Mouse (Mus musculus) liver, embryonic 16.5 days (tissue): ENCODE results near the gene Gucy2e. TPM values are rescaled to one million over a fixed set of nuclear protein-coding genes. Genes with fewer than 3 reads are reported as not detected.

Source experiments
- ATAC-seq: fragments of 200-750 bp; cut with Nextera tagmentation; 2 replicates; pipeline ENCODE4 v1.8.0; 2017; ENCODE audit warnings: low read depth, mild to moderate bottlenecking, moderate number of reproducible peaks, moderate library complexity
- H3K27ac ChIP-seq: fragments of 300-500 bp; sonication (generic); 2 replicates; pipeline ENCODE4 v1.5.1; 2014; ENCODE audit warnings: mild to moderate bottlenecking, low read length
- H3K27me3 ChIP-seq: fragments of 300-500 bp; sonication (generic); 2 replicates; pipeline ENCODE4 v1.6.1; 2014; ENCODE audit warnings: low read depth, low read length, mixed read lengths; ENCODE audit not compliant: control insufficient read depth, insufficient read depth
- H3K36me3 ChIP-seq: fragments of 300-500 bp; sonication (generic); 2 replicates; pipeline ENCODE4 v1.6.1; 2014; ENCODE audit warnings: mild to moderate bottlenecking; ENCODE audit not compliant: control insufficient read depth, insufficient read depth
- H3K4me1 ChIP-seq: fragments of 300-500 bp; sonication (generic); 2 replicates; pipeline ENCODE4 v1.6.1; 2014; ENCODE audit warnings: low read depth, low read length, mixed read lengths; ENCODE audit not compliant: control insufficient read depth
- H3K4me2 ChIP-seq: fragments of 300-500 bp; sonication (generic); 2 replicates; pipeline ENCODE4 v1.6.1; 2014; ENCODE audit warnings: low read depth, low read length, mixed read lengths
- H3K4me3 ChIP-seq: fragments of 300-500 bp; sonication (generic); 2 replicates; pipeline ENCODE4 v1.5.1; 2014; ENCODE audit warnings: low read depth, mild to moderate bottlenecking, low read length
- H3K9ac ChIP-seq: fragments of 300-500 bp; sonication (generic); 2 replicates; pipeline ENCODE4 v1.6.1; 2014; ENCODE audit warnings: low read depth, low read length
- H3K9me3 ChIP-seq: fragments of 300-500 bp; sonication (generic); replicated peaks from 2 replicates; pipeline ENCODE4 v1.6.1; 2016; ENCODE audit warnings: low read length; ENCODE audit not compliant: control insufficient read depth
- WGBS: fragments of 180-500 bp; shearing (Covaris S2); extraction: QIAGEN DNeasy Blood & Tissue Kit; methylation state at CpG from one replicate; pipeline ENCODE4 v1.1.7; 2014; ENCODE audit not compliant: insufficient replicate concordance; 5-methylcytosine and 5-hydroxymethylcytosine counted together
- polyA plus RNA-seq: library from polyadenylated mRNA; unstranded; fragments of >200 nt; fragmentation: Nextera tagmentation; extraction: Ambion mirVana; gene quantifications from 2 replicates; pipeline ENCODE4 v1.2.1, GENCODE M21; 2015

Gucy2e gene
- polyA plus RNA-seq, 1 experiment from 2014 or later, result not detected

DNA sequence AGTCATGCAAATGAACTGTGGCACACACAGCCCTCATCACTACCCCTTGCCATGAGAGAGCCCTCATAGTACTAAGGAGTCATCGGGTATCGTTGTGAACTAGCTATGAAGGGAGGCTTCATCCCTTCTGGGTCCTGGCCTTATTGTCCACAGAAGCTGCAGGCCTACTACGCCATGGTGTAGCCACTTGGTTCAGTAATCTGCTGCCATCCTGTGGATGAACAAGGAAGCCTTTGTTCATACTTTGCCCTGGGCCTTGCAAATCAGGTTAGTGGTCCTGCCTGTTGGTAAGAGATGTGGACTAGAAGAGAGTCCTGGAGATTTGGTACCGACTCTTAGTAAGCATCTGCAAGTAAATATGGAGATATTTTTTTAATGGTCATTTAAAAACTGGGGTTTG, 6.4 kb downstream of the Gucy2e start:
- H3K27me3 ChIP-seq, result peaks cover 14% of the 10 kb centered on the region
- no peak overlapping the region for H3K4me3 ChIP-seq
- H3K4me2 ChIP-seq, result no peak overlapping the region
- 70% methylated on average over 4 of the region's 4 CpGs for WGBS
- peaks cover 5% of the 10 kb centered on the region for H3K4me1 ChIP-seq
- H3K36me3 ChIP-seq, result no peaks in the 10 kb centered on the region
- no peak overlapping the region for H3K27ac ChIP-seq
- H3K9ac ChIP-seq, result no peak overlapping the region
- no peak for ATAC-seq
- no peaks in the 10 kb centered on the region for H3K9me3 ChIP-seq

DNA sequence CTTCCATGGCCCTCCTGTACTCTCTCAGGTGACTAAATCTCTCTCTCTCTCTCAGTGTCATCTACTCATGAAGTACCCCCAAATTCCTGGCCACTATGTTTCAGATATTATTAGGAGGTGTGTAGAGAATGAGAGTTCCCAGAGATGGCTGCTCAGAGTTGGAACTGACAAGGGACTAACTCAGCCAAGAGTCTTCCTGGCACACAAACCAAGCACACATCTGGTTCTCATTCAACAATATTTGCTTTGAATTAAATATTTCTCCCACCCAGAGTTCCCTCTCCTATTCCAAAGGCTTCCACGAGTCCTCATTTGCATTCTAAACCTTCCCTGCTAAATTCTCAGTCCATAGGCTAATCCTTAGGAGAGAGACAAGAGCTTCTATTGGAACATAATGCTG, 11.1 kb downstream of the Gucy2e start:
- ATAC-seq, result no peak
- Histone ChIP-seq H3K36me3 (no peaks in the 10 kb centered on the region), H3K4me3 (no peak overlapping the region), H3K27ac (no peak overlapping the region), H3K9ac (no peak overlapping the region), H3K4me2 (no peak overlapping the region), H3K9me3 (no peaks in the 10 kb centered on the region), H3K27me3 (peaks cover 3% of the 10 kb centered on the region; the same call in 1 of the 2 replicates), H3K4me1 (no peaks in the 10 kb centered on the region)
- 42% methylated on average over 1 of the region's 1 CpGs for WGBS

DNA sequence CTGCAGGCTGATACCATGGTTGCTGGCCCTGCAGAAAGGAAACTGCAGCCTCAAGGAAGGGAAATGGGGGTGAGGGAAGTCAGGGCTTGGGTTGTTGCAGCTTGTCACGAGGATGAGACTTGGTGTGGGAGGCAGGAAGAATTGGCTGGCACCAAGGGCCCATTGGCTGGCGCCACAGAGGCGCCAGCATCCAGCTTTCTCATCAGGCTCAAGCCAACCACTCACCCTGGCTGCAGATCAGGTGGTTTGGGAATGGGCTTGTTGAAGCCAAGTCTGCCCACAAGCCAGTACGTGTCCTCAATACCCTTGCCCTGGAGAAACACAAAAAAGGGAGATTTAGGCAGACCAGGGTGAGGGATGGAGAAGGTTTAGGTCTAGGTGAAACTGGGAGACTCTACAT, 13.7 kb downstream of the Gucy2e start:
- 64% methylated on average over 4 of the region's 4 CpGs for WGBS
- Histone ChIP-seq H3K27ac (no peak overlapping the region), H3K4me1 (no peaks in the 10 kb centered on the region), H3K27me3 (peaks cover 3% of the 10 kb centered on the region; the same call in 1 of the 2 replicates), H3K9me3 (no peaks in the 10 kb centered on the region), H3K4me3 (no peak overlapping the region), H3K36me3 (no peaks in the 10 kb centered on the region), H3K9ac (no peak overlapping the region), H3K4me2 (no peak overlapping the region)
- ATAC-seq, result no peak

DNA sequence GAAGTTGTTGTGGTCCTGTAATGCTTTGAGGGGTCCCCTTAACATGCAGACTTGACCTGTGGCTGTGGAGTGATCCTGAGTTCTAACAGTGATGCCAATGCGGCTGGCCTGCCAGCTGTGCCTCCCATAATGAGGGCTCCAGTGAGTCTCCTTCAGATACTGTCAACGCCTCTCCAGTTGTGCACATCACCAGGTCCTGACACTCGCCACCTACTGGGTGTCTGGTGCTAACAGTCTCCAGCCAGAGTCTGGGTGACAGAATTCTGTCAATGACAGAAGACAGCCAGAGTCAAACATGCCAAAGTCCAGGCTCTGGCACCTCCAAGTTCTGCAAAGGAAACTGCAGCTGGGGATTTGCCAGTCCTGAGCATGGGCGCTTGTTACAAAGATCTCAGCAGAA, 15.8 kb downstream of the Gucy2e start:
- no peaks in the 10 kb centered on the region for H3K27me3 ChIP-seq
- no peak overlapping the region for H3K27ac ChIP-seq
- no peaks in the 10 kb centered on the region for H3K9me3 ChIP-seq
- H3K4me1 ChIP-seq, result no peaks in the 10 kb centered on the region
- no peak overlapping the region for H3K4me3 ChIP-seq
- no peak overlapping the region for H3K9ac ChIP-seq
- 54% methylated on average over 4 of the region's 4 CpGs for WGBS
- no peak for ATAC-seq
- no peaks in the 10 kb centered on the region for H3K36me3 ChIP-seq
- no peak overlapping the region for H3K4me2 ChIP-seq

DNA sequence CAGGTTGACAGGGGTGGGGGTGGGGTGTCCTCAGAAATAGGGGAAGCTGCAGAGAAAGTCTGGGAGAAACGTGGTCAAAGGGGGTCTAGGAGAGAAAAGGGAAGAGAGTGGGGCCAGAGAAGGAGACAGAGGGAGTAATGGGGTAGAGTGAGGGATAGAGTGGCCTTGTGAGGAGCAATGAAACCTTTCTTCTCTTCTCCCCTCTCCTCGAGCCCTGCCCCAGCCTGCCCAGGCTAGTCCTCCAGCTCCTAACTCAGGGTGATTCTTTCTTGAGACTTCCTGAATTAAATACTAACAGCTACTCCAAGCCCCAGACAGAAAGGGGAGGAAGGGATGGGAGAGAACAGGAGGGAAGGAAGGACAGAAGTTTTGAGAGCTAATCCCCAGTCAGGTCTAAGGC, 18.2 kb downstream of the Gucy2e start:
- no peaks in the 10 kb centered on the region for H3K36me3 ChIP-seq
- WGBS, result 10% methylated on average over 2 of the region's 2 CpGs
- no peaks in the 10 kb centered on the region for H3K4me1 ChIP-seq
- no peak for ATAC-seq
- no peaks in the 10 kb centered on the region for H3K27me3 ChIP-seq
- H3K4me2 ChIP-seq, result no peak overlapping the region
- H3K9me3 ChIP-seq, result no peaks in the 10 kb centered on the region
- H3K4me3 ChIP-seq, result no peak overlapping the region
- no peak overlapping the region for H3K27ac ChIP-seq
- no peak overlapping the region for H3K9ac ChIP-seq

- 66% methylated on average over 5 of the region's 5 CpGs for WGBS
- no peak for ATAC-seq
- Histone ChIP-seq H3K27me3 (no peaks in the 10 kb centered on the region), H3K36me3 (no peaks in the 10 kb centered on the region), H3K9ac (no peak overlapping the region), H3K4me1 (no peaks in the 10 kb centered on the region), H3K4me3 (no peak overlapping the region), H3K9me3 (no peaks in the 10 kb centered on the region), H3K27ac (no peak overlapping the region), H3K4me2 (no peak overlapping the region)
Observed at GRCm38 (mm10) chr11:69217411-69217810, 19.4 kb downstream of the Gucy2e start.

DNA sequence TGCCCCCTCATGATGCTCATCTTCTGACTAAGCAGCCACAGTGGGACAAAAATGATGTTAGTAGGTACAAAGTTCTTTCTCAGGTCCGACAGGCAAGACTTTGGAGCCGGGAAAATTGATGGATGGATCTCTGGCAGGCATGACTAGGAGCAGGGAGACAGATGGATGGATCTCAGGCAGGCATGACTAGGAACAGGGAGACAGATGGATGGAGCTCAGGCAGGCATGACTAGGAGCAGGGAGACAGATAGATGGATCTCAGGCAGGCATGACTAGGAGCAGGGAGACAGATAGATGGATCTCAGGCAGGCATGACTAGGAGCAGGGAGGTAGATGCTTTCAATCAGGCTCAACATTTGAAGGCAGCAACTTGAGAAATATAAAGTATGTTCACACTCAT, 25.4 kb downstream of the Gucy2e start:
- no peak for ATAC-seq
- WGBS, result 33% methylated on average over 2 of the region's 2 CpGs

DNA sequence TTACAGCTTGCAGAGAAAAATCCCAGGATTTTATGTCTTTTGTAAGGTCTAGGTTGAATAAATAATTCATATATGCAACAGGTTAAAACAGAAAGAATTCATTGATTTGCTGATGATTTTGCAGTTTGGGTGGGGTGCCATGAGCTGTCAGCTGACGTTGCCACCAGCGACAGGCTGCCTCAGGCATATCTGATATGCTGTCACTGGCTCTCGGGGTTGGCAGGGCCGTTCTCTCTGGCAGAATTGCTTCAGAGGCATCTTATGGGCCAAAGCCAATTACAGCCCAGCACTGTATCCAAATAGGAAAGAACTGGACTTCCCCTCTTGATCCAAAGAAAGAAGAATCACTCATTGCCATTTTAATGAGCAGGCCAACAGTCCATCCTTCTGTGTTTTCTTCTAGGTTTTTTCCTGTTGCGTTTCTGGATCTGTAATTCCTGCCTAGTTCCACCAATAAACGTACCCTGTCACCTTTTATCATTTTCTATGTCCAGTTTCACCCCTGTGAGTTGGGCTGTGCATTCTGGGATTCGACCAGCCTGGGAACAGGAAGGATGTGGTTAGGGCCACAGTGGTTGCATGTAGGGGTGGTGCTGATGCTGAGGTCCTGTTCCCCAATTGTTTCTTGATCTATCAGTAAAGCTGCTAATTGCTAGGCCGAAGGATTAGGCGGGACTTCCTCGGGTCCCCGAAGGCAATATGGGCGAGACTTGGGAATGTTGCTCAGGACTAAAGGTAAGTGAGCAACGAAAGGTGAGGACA, 34.2 kb downstream of the Gucy2e start:
- Histone ChIP-seq H3K9ac (no peak overlapping the region), H3K27me3 (peaks cover 5% of the 10 kb centered on the region), H3K4me2 (no peak overlapping the region), H3K27ac (no peak overlapping the region), H3K4me3 (no peak overlapping the region), H3K4me1 (no peaks in the 10 kb centered on the region), H3K36me3 (no peaks in the 10 kb centered on the region), H3K9me3 (no peaks in the 10 kb centered on the region)
- no peak for ATAC-seq
- WGBS, result 23% methylated on average over 13 of the region's 13 CpGs

More for the DNA sequence above, 25.4 kb downstream of the Gucy2e start:
- Histone ChIP-seq H3K4me1 (no peaks in the 10 kb centered on the region), H3K27ac (no peak overlapping the region), H3K36me3 (no peaks in the 10 kb centered on the region), H3K27me3 (no peaks in the 10 kb centered on the region; the same call in none of the 2 replicates), H3K9ac (no peak overlapping the region), H3K4me3 (no peak overlapping the region), H3K4me2 (no peak overlapping the region), H3K9me3 (no peaks in the 10 kb centered on the region)

- Histone ChIP-seq H3K4me3 (no peak overlapping the region), H3K9ac (no peak overlapping the region), H3K36me3 (no peaks in the 10 kb centered on the region), H3K4me2 (no peak overlapping the region), H3K4me1 (no peaks in the 10 kb centered on the region), H3K27me3 (peaks cover 21% of the 10 kb centered on the region), H3K9me3 (no peaks in the 10 kb centered on the region), H3K27ac (no peak overlapping the region)
- ATAC-seq, result no peak
- 19% methylated on average over 6 of the region's 6 CpGs for WGBS
Observed at GRCm38 (mm10) chr11:69200231-69200630, 36.6 kb downstream of the Gucy2e start.
